Mouse (Mus musculus): Measurements from ENCODE around the gene Foxp1. TPM values are rescaled to one million over a fixed set of nuclear protein-coding genes. Genes with fewer than 3 reads are reported as not detected.
A peak's percentile ranks its signal among the peaks of the same experiment; 100 is the strongest.

Gene Foxp1
- polyA plus RNA-seq, 1 experiment: 68.1 TPM

DNA sequence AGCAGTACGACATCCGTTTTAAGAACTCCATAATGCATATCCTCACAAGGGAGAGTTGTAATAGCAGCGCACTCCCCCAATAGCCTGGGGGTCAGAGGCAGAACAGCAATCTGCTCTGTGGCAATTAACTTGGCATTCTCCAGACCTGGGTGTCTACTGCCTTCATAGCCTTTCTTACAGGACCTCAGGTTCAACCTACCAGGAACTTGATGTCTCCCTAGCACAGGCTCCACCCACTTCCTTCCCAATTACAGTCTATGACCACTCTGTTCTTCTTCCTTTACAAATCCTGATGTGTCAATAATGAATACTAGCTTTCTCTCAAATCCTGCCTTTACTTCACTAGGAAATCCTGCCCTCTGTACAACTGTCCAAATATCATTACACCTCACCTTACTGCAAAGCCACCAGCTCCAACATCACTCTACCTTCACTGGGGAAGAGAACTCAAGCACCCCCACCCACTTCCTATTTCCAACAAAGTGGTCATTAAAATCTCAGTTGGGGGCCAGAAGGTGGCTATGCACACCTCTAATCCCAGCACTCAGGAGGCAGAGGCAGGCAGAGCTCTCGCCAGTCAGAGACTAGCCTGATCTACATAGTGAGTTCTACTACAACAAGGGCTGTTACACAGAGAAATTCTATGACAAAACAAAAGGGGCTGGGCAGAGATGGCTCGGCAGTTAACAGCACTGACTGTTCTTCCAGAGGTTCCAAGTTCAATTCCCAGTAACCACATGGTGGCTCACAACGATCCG lies 68.6 kb downstream of the Foxp1 start:
- no peak for TF ChIP-seq POLR2A (IDR thresholded peaks at IDR 0.05; ENCODE audit: borderline replicate concordance, extremely low read depth, insufficient read depth, insufficient read length, poor library complexity, severe bottlenecking)
- no peak for DNase-seq (ENCODE audit: low read depth)

DNA sequence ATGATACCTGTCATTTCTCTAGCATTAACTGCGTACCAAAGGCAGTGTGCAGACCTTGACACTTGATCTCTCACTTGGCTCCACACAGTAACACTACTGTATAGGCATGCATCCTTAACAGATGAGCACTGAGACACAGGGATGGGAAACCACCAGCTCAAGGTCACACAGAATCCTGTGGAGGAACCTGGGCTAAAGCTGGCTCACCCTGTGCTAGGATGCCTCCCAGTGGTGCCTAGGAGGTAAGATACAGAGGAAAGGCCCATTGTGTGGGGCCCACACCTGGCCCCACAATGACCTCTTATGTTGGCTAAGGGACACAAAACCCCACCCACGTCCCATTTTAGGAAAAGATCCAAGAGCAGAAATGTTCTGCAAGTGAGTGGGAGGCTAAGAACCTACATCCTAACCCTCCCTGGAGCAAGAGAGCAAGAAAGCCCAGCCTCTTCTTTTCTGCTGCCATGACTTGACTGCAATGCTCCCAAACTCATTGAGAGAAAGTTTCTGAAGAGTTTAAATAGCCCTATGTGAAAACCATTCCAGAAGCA lies 69.8 kb downstream of the Foxp1 start:
- TF ChIP-seq POLR2A (IDR thresholded peaks at IDR 0.05; ENCODE audit: borderline replicate concordance, extremely low read depth, insufficient read depth, insufficient read length, poor library complexity, severe bottlenecking) (no peak), CTCF (IDR thresholded peaks at IDR 0.05; ENCODE audit: borderline replicate concordance, extremely low read depth, insufficient read depth, insufficient read length) (no peak)
- DNase-seq (ENCODE audit: low read depth): no peak

DNA sequence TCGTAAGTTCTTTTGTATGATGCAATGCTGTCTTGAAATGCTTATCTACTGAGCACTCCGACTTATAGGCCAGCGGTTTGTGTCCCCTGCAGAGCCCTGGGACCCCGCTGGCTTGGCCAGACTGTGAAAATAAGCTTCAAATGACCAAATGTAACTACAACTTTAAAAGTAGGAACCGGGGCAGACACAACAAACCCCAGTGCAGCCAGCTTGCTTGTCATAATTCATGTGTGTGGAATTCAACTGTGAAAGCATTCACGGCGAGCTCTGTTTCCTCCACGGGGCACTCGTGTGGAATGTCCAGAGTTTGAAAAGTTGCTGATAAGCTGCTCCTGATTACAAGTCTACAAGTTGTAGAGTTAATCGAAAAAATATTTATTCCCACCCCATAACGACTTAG lies 71.0 kb downstream of the Foxp1 start:
- DNase-seq (ENCODE audit: low read depth): no peak
- TF ChIP-seq CTCF (IDR thresholded peaks at IDR 0.05; ENCODE audit: borderline replicate concordance, extremely low read depth, insufficient read depth, insufficient read length) (no peak), POLR2A (IDR thresholded peaks at IDR 0.05; ENCODE audit: borderline replicate concordance, extremely low read depth, insufficient read depth, insufficient read length, poor library complexity, severe bottlenecking) (no peak)

DNA sequence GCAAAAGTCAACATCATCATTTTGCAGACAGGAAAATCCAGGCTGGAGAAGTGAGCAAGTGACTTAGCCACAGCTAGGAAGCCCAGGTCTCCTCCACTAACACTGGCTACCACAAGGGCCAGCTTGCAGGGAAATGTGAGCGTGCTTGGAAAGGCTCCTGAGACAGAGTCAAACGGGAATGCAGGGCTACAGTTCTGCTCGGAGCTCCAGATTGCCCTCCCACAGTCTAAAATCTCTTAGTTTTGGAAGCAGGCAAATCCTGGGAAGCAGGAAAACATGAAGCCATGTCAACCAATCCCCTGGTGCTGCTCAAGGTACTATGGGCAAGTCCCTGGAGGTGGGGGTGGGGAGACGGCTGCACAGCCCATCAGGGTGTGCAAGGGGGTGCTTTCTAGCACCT lies 75.1 kb downstream of the Foxp1 start:
- TF ChIP-seq POLR2A (IDR thresholded peaks at IDR 0.05; ENCODE audit: borderline replicate concordance, extremely low read depth, insufficient read depth, insufficient read length, poor library complexity, severe bottlenecking) (no peak), CTCF (IDR thresholded peaks at IDR 0.05; ENCODE audit: borderline replicate concordance, extremely low read depth, insufficient read depth, insufficient read length) (no peak)
- DNase-seq (ENCODE audit: low read depth): no peak

DNA sequence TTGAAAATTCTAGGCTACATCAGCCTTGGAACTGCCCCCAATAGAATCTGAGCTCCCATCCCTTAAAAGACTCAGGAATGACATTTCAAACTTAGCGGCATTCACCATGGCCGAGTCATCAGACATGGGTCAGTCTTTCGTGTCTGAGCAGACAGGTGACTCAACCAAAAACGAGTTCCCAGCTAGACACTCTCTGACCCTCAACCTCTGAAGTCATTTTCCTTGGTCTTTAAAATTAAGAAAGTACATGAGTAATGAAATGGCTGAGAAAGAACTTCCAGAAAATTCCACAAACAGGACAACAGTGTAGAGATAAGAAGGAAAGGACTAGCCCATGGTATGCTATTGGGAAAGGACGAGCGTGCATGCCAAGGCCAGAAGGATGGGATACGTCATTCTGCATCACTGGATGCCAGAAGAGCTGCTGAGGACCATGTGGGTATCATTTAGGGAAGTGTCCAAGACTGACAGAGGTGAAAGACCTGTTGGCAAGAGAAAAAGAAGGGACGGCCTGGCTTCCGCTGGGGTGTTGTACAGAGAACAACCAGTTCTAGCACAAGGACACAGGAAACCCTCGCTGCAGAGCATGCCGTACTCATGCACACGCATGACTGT lies 75.6 kb downstream of the Foxp1 start:
- TF ChIP-seq CTCF (IDR thresholded peaks at IDR 0.05; ENCODE audit: borderline replicate concordance, extremely low read depth, insufficient read depth, insufficient read length): no peak
- no peak for TF ChIP-seq POLR2A (IDR thresholded peaks at IDR 0.05; ENCODE audit: borderline replicate concordance, extremely low read depth, insufficient read depth, insufficient read length, poor library complexity, severe bottlenecking)
- DNase-seq (ENCODE audit: low read depth): no peak

DNA sequence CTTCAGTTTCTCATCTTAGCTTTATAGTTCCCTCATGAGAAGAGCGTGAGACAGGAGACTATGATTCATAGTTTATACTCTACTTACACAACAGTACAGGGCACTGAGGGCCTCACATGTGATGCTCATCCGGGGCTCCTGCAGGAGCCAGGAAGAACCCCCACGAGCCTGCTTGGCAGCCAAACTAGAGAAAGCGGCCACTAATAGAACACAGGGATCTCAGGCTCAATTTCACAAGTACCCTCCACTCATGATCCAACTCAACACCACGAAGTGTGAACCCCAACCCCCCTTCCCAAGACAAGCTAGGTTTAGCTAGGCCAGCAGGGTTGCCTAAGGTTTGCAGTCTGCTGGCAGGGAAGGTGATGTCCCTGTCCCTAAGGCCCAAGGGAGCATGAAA lies 79.1 kb downstream of the Foxp1 start:
- TF ChIP-seq CTCF (IDR thresholded peaks at IDR 0.05; ENCODE audit: borderline replicate concordance, extremely low read depth, insufficient read depth, insufficient read length) (no peak), POLR2A (IDR thresholded peaks at IDR 0.05; ENCODE audit: borderline replicate concordance, extremely low read depth, insufficient read depth, insufficient read length, poor library complexity, severe bottlenecking) (no peak)
- no peak for DNase-seq (ENCODE audit: low read depth)

DNA sequence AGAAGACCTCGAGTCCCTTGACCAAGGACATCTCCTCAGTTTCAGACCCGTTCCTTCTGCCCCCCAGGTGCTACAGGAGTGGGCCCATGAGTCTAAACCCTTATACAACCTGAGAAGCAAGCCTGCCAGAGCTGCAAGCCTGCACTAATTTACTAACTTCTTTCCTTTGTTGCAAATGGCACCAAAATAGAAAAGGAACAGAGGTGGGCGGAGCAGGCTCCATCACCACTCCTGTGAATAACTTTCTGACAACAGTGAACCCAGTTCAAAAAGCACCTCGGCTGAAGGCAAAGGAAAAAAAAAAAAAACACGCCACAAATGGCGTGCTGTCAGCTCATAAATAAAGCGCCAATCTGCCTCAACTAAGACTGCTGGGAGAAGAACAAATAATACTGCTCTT lies 81.4 kb downstream of the Foxp1 start:
- TF ChIP-seq POLR2A (IDR thresholded peaks at IDR 0.05; ENCODE audit: borderline replicate concordance, extremely low read depth, insufficient read depth, insufficient read length, poor library complexity, severe bottlenecking) (no peak), CTCF (IDR thresholded peaks at IDR 0.05; ENCODE audit: borderline replicate concordance, extremely low read depth, insufficient read depth, insufficient read length) (no peak)
- DNase-seq (ENCODE audit: low read depth): no peak

DNA sequence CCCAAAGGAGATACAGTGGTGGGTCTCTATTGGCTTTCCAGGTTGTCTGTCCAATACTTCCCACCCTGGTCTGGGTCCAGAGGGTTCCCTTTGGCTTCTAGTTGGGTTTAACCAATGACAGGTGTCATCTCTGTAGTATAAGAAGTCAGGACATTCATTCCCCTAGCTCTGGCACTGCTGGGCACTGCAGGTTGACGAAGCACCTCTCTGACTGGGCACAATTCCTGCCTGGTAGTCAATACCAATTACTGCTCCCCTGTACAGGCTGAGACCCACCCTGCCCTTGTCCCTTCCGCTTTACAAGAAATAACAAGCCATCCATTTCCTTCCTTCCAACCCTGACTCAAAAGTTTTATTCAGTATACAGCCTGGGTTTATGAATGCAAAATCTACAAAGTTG lies 81.9 kb downstream of the Foxp1 start:
- no peak for DNase-seq (ENCODE audit: low read depth)
- TF ChIP-seq CTCF (IDR thresholded peaks at IDR 0.05; ENCODE audit: borderline replicate concordance, extremely low read depth, insufficient read depth, insufficient read length): no peak

DNA sequence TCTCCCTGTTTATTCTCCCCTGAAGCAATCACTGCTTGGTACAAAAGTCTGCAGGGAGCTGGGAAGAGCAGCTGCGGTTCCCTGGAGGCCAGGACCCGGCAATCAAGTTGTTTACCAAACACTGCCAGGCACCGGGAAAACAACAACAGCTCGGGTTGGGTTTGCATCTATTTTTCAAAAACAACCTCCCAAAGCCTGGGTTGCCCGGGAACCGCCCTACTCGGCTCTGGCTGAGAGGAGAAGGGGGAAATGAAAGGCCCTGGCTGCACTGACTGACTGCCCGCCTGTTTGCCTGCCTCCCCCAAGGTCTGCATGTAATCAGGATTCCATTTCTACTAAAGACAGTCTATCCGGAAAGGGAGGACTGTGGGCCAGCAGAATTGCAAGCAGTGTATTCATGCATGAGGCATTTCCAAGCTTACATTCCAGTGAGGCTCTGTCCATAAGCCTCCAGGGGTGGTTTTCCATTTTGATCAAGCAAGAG lies 82.6 kb downstream of the Foxp1 start:
- TF ChIP-seq CTCF (IDR thresholded peaks at IDR 0.05; ENCODE audit: borderline replicate concordance, extremely low read depth, insufficient read depth, insufficient read length) (no peak), POLR2A (IDR thresholded peaks at IDR 0.05; ENCODE audit: borderline replicate concordance, extremely low read depth, insufficient read depth, insufficient read length, poor library complexity, severe bottlenecking) (no peak)
- peak; percentile 78 for DNase-seq (ENCODE audit: low read depth)

DNA sequence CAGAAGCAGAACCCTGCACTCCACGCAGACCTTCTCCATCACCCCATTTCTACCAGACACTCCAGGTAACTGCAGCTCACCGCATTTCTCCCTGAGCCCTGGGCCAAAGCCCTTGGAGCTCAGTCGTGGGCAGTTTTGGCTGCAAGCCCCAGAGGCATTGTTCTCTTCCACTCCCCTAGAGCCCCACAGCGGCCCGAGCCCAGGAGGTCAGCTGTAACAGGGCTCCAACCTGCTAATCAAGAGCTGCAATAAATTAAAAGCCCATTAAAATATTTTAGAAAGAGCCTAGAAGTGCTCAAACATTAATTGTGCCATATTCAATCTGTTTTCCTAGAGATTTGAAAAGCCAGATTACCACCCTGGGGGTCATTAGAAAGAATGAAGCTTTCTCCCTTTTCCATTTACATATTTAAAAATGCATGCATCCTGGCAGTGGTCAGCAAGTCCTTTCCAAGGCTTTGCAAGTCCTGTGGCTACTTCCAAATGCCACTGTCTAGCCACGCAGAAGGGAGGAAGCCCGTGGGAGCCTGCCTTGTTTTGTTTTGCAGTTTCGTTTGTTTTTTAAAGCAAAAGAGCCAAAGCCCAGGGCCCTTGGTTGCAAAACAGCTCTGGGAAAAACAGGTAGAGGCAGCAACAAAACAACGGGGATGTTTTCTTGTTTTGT lies 83.2 kb downstream of the Foxp1 start:
- TF ChIP-seq CTCF (IDR thresholded peaks at IDR 0.05; ENCODE audit: borderline replicate concordance, extremely low read depth, insufficient read depth, insufficient read length) (no peak), POLR2A (IDR thresholded peaks at IDR 0.05; ENCODE audit: borderline replicate concordance, extremely low read depth, insufficient read depth, insufficient read length, poor library complexity, severe bottlenecking) (no peak)
- DNase-seq (ENCODE audit: low read depth): peak; percentile 61

DNA sequence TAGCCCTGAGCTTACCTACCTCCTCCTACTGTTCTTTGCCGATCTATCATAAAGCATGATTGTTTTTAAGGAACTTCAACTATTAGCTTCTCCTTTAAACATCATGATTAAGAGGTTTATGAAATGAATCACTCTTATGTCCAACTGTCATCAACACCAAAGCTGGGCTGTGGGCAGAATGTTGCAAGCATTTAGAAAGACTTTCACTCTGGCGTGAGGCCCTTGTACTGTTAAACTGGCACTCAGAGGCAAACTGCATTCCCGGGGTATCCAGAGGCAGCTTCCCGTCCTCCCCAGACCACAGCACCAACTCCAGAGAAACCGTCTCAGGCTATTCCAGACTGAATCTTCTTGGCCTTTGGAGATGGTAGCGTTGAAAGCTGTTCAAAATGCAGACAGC lies 86.2 kb downstream of the Foxp1 start:
- TF ChIP-seq CTCF (IDR thresholded peaks at IDR 0.05; ENCODE audit: borderline replicate concordance, extremely low read depth, insufficient read depth, insufficient read length) (no peak), POLR2A (IDR thresholded peaks at IDR 0.05; ENCODE audit: borderline replicate concordance, extremely low read depth, insufficient read depth, insufficient read length, poor library complexity, severe bottlenecking) (no peak)
- no peak for DNase-seq (ENCODE audit: low read depth)

All from brain, embryonic 14.5 days (tissue).